Mouse (Mus musculus) cerebellum, adult 9-11 months (tissue): Measurements from ENCODE around the gene Cdc42bpb.

Experiments
- DNase-seq: peaks from one replicate; pipeline ENCODE4 v3.0.0; 2022

The Cdc42bpb gene

GRCm38 (mm10) chr12:111377376-111377973 is at the start of gene Cdc42bpb:
Cdc42bpb (minus strand) TSS chr12:111377718.
- peak; percentile 96 for DNase-seq

GRCm38 (mm10) chr12:111425789-111426460 is 48.4 kb upstream of the Cdc42bpb start:
- peak; percentile 86 for DNase-seq

- DNase-seq: peak; percentile 70
Observed at GRCm38 (mm10) chr12:111425258-111425657, 47.7 kb upstream of the Cdc42bpb start.

- DNase-seq: no peak
Observed at GRCm38 (mm10) chr12:111424547-111424946, 47.0 kb upstream of the Cdc42bpb start.

GRCm38 (mm10) chr12:111423570-111424129 is 46.1 kb upstream of the Cdc42bpb start:
- no peak for DNase-seq

DNA sequence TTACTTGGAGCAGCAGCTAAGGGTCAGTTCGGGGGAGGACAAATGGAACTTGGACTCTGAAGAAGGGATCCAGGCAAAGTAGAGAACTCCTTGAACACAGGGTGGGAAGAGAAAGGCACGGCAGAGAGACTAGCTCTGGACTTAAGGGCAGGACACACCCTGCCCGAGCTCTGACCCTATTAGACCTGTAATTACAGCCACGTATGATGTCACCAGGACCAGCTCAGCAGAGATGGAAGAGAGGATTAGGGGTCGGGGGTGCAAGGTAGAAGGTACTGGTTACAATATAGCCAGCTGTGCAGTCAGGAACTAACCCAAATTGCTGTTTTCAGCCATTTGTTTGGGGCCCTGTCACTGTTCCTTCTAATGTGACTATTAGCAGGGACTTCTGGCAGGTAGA is 45.3 kb upstream of the Cdc42bpb start:
- DNase-seq: no peak

DNA sequence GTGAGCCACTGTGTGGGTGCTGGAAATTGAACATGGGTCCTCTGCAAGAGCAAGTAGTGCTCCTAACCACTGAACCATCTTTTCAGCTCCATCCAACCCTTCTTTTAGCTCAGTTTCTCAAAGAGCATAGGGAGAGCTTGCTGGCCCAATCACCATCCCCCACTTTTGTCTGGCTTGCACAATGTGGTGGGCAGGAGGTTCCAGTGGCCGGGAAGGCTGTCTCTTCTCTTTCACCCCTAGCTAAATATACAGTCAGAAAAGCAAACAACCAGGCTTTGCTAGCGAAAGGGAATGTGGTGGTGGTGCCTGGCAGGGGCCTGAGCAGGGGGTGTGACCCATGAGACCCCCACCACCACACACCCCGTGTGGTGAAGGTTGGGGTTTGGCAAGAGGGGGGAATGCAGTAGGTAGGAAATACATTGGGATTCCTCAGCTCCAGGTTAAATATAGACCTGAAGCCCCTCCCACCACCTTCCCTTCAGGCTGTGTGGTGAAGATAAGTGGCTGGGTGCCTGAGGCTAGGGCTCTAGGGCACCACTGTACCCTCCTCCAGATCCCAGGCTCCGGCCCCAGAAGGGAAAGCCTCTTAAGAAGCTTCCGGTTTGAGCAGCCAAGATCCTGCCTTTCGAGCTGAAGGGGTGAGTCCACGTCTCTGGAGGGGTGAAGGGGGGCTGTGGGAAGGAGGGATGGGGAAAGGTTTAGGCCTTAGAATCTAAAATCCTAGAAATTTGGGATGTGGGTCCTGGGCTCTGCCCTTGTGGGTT is 43.6 kb upstream of the Cdc42bpb start:
- DNase-seq: no peak

DNA sequence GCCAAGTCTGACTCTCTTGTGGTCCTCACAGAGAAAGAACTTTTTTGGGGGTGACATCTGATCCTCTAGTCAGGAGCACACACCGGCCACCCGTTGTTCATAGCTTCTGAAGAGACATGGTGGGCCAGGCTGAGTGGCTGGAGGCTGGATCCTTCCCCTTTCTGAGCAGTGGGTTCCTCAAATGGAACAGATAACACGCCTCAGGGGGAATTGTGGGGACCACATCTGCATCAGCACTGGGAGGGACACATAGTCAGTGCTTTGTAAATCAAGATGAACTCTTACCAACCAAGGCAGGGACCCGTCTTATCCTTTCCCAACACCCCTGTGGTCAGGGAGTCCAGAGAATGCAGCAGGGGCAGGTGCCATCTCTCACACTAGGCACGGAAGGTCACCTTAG is 42.4 kb upstream of the Cdc42bpb start:
- DNase-seq: no peak

GRCm38 (mm10) chr12:111416921-111417779 is 39.6 kb upstream of the Cdc42bpb start, which contains the start of gene Exoc3l4:
Exoc3l4 (plus strand) TSS chr12:111417017.
- DNase-seq: no peak

GRCm38 (mm10) chr12:111413300-111413699 is 35.8 kb upstream of the Cdc42bpb start:
- DNase-seq: peak; percentile 86

GRCm38 (mm10) chr12:111412581-111413284 is 35.2 kb upstream of the Cdc42bpb start:
- DNase-seq: no peak

DNA sequence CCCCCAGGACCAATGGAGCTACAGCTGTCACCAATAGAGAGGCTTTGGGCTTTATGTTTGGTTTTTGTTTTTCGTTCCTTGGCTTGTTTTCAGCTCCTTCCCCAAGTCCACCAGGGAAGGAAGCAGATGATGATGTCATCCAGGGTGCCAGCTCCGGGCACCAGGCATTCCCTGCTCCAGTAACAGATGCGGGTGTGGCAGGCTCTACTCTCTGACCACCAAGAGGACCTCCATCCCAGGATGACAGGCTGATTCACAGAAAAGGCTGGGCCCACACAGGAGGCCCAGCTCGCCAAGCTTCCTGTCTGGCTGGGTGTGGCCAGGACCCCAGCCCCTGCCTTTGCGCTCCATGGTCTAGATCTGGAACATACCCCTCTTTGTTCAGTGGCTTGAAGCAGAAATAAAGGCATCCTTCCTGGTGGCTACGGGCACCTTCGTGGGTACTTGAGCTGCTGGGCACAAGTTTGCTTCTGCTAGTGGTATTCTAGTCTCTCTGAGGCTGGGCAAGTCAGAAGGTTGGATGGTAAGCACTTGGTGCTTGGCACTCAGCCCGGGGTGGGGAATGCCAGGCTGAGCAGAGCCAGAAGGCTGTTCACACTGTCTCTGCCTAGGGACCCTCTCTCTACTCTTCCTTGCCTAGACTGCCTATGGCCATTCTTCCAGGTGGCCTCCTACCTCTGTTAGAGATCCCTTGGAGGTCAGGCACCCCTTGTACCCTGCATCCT is 34.3 kb upstream of the Cdc42bpb start:
- no peak for DNase-seq

GRCm38 (mm10) chr12:111409583-111409982 is 32.1 kb upstream of the Cdc42bpb start:
- DNase-seq: peak; percentile 45

- DNase-seq: no peak
Observed at GRCm38 (mm10) chr12:111406622-111407021, 29.1 kb upstream of the Cdc42bpb start, which contains the start of gene Lbhd2. Lbhd2 (plus strand) TSS chr12:111406809.

DNA sequence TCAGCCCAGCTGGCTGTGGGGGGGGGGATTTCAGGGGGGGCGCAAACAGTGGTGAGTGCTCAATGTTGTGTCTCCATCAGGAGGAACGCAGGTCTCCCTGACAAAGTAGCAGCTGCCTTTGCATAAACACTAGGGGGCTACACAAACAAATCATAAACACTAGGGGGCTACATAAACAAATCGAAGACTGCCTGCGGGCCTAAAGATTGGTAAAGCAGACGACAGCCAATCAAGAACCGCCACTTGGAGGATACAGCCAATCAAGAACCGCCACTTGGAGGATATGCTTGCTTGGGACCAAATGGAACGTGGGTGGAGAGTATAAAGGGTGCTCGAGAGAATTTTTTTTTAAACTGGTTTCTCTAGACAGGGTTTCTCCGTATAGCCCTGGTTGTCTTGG is 27.4 kb upstream of the Cdc42bpb start:
- DNase-seq: no peak

DNA sequence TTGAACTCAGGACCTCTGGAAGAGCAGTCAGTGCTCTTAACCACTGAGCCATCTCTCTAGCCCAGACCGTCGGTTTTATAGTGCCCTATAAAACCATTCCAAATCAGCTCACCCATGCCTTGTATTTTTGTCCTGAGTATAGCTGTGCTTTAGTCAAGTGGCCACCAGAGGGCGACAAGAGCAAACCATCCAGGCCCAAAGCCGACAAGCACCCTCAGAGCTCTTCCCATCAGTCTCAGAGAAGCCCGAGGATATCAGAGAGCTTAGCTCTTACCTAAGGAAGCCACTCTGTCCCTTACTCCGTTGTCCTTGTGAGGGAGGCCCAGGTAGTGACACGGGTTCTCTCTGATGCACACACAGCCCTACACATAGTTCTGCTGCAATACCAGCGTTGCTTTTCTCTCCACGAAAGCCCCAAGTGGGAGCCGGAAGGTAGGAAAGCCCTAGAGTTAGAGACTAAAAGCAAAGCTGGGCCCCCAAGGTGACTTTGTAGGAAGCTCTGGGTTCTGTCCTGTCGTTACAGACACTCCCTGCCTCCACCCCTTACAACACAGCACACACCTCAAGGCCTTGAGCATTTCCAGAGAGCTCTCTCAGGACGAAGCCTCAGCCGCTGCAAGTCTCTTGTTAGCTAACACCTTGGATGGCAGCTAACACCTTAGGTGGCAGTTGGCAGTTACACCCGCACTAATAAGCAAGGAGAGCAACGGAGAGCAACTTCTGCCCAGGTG is 24.1 kb upstream of the Cdc42bpb start:
- peak; percentile 76 for DNase-seq

DNA sequence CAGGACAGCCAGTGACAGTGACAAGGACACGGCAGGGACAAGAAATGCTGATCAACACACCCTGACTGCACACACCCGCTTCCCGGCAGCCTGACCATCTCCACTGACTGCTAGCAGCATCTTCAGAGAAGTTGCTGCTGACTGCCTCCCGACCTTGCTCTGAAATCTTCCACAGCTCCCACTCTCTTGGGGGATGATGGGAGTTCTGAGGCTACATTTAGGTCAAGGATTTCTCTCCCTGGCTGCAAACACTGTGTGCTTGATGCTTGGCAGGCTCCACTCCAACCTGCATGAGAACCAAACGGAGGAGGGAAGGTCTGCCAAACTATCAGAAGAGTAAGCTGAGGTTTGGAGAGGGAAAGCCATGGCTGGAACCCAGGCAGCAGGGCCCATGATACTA is 19.5 kb upstream of the Cdc42bpb start:
- no peak for DNase-seq

- no peak for DNase-seq
Observed at GRCm38 (mm10) chr12:111394008-111394407, 16.5 kb upstream of the Cdc42bpb start.

GRCm38 (mm10) chr12:111387146-111387545 is 9.6 kb upstream of the Cdc42bpb start:
- no peak for DNase-seq

DNA sequence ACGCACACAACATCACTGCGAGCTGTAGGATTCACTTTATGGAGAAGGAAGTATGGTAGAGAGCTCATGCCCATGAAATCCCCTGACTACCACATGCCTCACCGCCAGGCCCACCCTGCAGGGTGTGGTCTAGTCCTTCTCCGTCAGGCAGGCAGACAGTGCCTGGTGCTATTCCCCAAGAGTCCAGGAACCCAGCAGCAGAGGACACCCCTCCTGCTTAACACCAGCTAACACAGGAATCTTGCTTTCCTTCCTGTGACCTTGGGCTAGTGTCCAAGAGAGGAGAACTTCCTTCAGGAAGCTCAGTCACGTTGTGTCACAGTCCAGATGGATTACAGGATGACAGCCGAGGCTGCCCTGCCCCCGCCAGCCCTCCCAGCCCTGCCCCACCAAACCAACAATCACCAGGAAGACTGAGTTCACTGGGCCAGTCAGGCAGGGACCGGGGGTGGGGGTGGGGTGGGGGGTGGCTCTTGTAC is 9.2 kb upstream of the Cdc42bpb start:
- DNase-seq: no peak
